Mouse (Mus musculus) gastrocnemius, postnatal 4 days (tissue): ENCODE data around the gene Cst3. TPM values are rescaled to one million over a fixed set of nuclear protein-coding genes. Genes with fewer than 3 reads are reported as not detected.

Source experiments
- DNase-seq, 2 experiments: peaks; one replicate each; pipeline ENCODE4 v3.0.0; 2021 to 2022; ENCODE audit warnings: low spot score in 2 of 2, mixed read lengths in 2 of 2
- total RNA-seq, 2 experiments: library from RNA; stranded (reverse); gene quantifications; 2 replicates each; pipeline ENCODE4 v1.2.3; 2021

The Cst3 gene
- total RNA-seq, 2 experiments from 2014 or later: 380 to 427 TPM

GRCm38 (mm10) chr2:148857506-148857905 lies 18.0 kb downstream of the Cst3 start:
- DNase-seq: no peak

GRCm38 (mm10) chr2:148856630-148857400 lies 18.7 kb downstream of the Cst3 start:
- no peak for DNase-seq

GRCm38 (mm10) chr2:148851116-148851906 lies 24.2 kb downstream of the Cst3 start:
- DNase-seq: peak; percentile 30 to 57

- no peak for DNase-seq
Measured at GRCm38 (mm10) chr2:148839224-148839623, 36.3 kb downstream of the Cst3 start.

- no peak for DNase-seq
Measured at GRCm38 (mm10) chr2:148838075-148838777, 37.3 kb downstream of the Cst3 start.

GRCm38 (mm10) chr2:148834912-148835311 lies 40.6 kb downstream of the Cst3 start, which contains the start of gene Cst9:
Gene Cst9, plus strand, starts transcription at chr2:148835147.
- no peak for DNase-seq

GRCm38 (mm10) chr2:148825986-148826385 lies 49.5 kb downstream of the Cst3 start:
- DNase-seq: no peak

Other genes with a start within 250 kb of the Cst3 start
- 10 to 100 TPM; 14.0 to 14.2 TPM for gene Nxt1, start 203.1 kb downstream of the Cst3 start, total RNA-seq
- 10 to 100 TPM; 19.3 to 20.0 TPM for gene Gzf1, start 194.7 kb downstream of the Cst3 start, total RNA-seq
- gene Napb, start 143.2 kb downstream of the Cst3 start, total RNA-seq: 10 to 100 TPM in 1 of 2 experiments, 1 to 10 TPM in 1; 6.8 to 11.1 TPM
- under 1 TPM; 0.44 to 0.83 TPM for gene Cstl1, start 125.3 kb downstream of the Cst3 start, total RNA-seq
- gene Cst11, start 104.2 kb downstream of the Cst3 start, total RNA-seq: not detected
- not detected for gene 8030411F24Rik, start 93.7 kb downstream of the Cst3 start, total RNA-seq
- not detected for gene Cst12, start 86.3 kb downstream of the Cst3 start, total RNA-seq
- not detected for gene Cst8, start 76.9 kb downstream of the Cst3 start, total RNA-seq
- not detected for gene Cst13, start 55.6 kb downstream of the Cst3 start, total RNA-seq
- not detected for gene Cst9, start 40.5 kb downstream of the Cst3 start, total RNA-seq
- gene 9230104L09Rik, start 10.7 kb downstream of the Cst3 start, total RNA-seq: not detected
- not detected for gene Gm1330, start 127.6 kb upstream of the Cst3 start, total RNA-seq
- not detected for gene Gm10750, start 141.5 kb upstream of the Cst3 start, total RNA-seq